Mouse (Mus musculus) hindbrain, embryonic 16.5 days (tissue): ENCODE measurements at regions not wholly inside any gene's neighbourhood (a gene's known extent, or its start where the extent isn't known, plus 50 kb on each side); places are given as distances from the start of the nearest gene placed in this dataset.

ENCODE experiments used
- ATAC-seq: fragments of 200-750 bp; cut with Nextera tagmentation; 2 replicates; pipeline ENCODE4 v1.8.0; 2017; ENCODE audit warnings: moderate TSS enrichment, moderate library complexity
- H3K27ac ChIP-seq: fragments of 300-500 bp; sonication (generic); 2 replicates; pipeline ENCODE4 v1.5.1; 2014; ENCODE audit warnings: low read depth, mild to moderate bottlenecking, control low read depth, low read length, moderate library complexity
- H3K27me3 ChIP-seq: fragments of 300-500 bp; sonication (generic); replicated peaks from 2 replicates; pipeline ENCODE4 v1.6.1; 2014; ENCODE audit warnings: low read length; ENCODE audit not compliant: control insufficient read depth, insufficient read depth
- H3K36me3 ChIP-seq: fragments of 300-500 bp; sonication (generic); 2 replicates; pipeline ENCODE4 v1.6.1; 2014; ENCODE audit warnings: mild to moderate bottlenecking, low read length, moderate library complexity, mixed read lengths; ENCODE audit not compliant: control insufficient read depth, insufficient read depth
- H3K4me1 ChIP-seq: fragments of 300-500 bp; sonication (generic); 2 replicates; pipeline ENCODE4 v1.6.1; 2014; ENCODE audit warnings: low read depth, low read length; ENCODE audit not compliant: control insufficient read depth, insufficient read depth
- H3K4me2 ChIP-seq: fragments of 300-500 bp; sonication (generic); 2 replicates; pipeline ENCODE4 v1.6.1; 2014; ENCODE audit warnings: mild to moderate bottlenecking, low read length, control low read depth, moderate library complexity
- H3K4me3 ChIP-seq: fragments of 300-500 bp; sonication (generic); 2 replicates; pipeline ENCODE4 v1.5.1; 2014; ENCODE audit warnings: mild to moderate bottlenecking, low read length, control low read depth, moderate library complexity
- H3K9ac ChIP-seq: fragments of 300-500 bp; sonication (generic); 2 replicates; pipeline ENCODE4 v1.6.1; 2014; ENCODE audit warnings: low read depth, mild to moderate bottlenecking, control low read depth, low read length, moderate library complexity
- H3K9me3 ChIP-seq: fragments of 300-500 bp; sonication (generic); 2 replicates; pipeline ENCODE4 v1.6.1; 2014; ENCODE audit warnings: mild to moderate bottlenecking, low read length, moderate library complexity; ENCODE audit not compliant: control insufficient read depth
- WGBS: fragments of 180-500 bp; shearing (Covaris S2); extraction: QIAGEN DNeasy Blood & Tissue Kit; methylation state at CpG from one replicate; pipeline ENCODE4 v1.1.7; 2014; 5-methylcytosine and 5-hydroxymethylcytosine counted together

GRCm38 (mm10) chr6:31731391-31731790 is 167.6 kb upstream of the Podxl start:
- H3K9me3 ChIP-seq = no peaks in the 10 kb centered on the region
- H3K27me3 ChIP-seq = no peaks in the 10 kb centered on the region
- H3K36me3 ChIP-seq = no peaks in the 10 kb centered on the region
- no peaks in the 10 kb centered on the region for H3K4me1 ChIP-seq
- H3K27ac ChIP-seq = no peak overlapping the region
- H3K9ac ChIP-seq = no peak overlapping the region
- H3K4me3 ChIP-seq = no peak overlapping the region
- H3K4me2 ChIP-seq = no peak overlapping the region
- WGBS = 82% methylated on average over 4 of the region's 4 CpGs
- ATAC-seq = no peak

GRCm38 (mm10) chr6:31719614-31720013 is 155.8 kb upstream of the Podxl start:
- WGBS = 27% methylated on average over 9 of the region's 9 CpGs
- Histone ChIP-seq H3K27me3 (no peaks in the 10 kb centered on the region), H3K27ac (no peak overlapping the region), H3K4me2 (no peak overlapping the region), H3K9ac (no peak overlapping the region), H3K4me1 (peaks cover 7% of the 10 kb centered on the region), H3K9me3 (no peaks in the 10 kb centered on the region), H3K36me3 (no peaks in the 10 kb centered on the region), H3K4me3 (no peak overlapping the region)
- ATAC-seq = no peak

GRCm38 (mm10) chr6:31718843-31719242 is 155.1 kb upstream of the Podxl start:
- Histone ChIP-seq H3K9me3 (no peaks in the 10 kb centered on the region), H3K27me3 (no peaks in the 10 kb centered on the region), H3K9ac (no peak overlapping the region), H3K4me3 (no peak overlapping the region), H3K27ac (0 out of 2 replicates have a peak overlapping the region, but pooled peaks have one; percentile 34), H3K4me1 (peaks cover 7% of the 10 kb centered on the region), H3K4me2 (no peak overlapping the region), H3K36me3 (no peaks in the 10 kb centered on the region)
- no peak for ATAC-seq
- 59% methylated on average over 4 of the region's 4 CpGs for WGBS

GRCm38 (mm10) chr6:31717531-31717930 is 153.8 kb upstream of the Podxl start:
- Histone ChIP-seq H3K27me3 (no peaks in the 10 kb centered on the region), H3K9ac (no peak overlapping the region), H3K4me2 (no peak overlapping the region), H3K4me1 (peaks cover 7% of the 10 kb centered on the region), H3K4me3 (no peak overlapping the region), H3K36me3 (no peaks in the 10 kb centered on the region), H3K9me3 (no peaks in the 10 kb centered on the region), H3K27ac (no peak overlapping the region)
- 21% methylated on average over 12 of the region's 12 CpGs for WGBS
- ATAC-seq = peak; percentile 78

GRCm38 (mm10) chr6:31707256-31707655 is 143.5 kb upstream of the Podxl start:
- Histone ChIP-seq H3K4me3 (no peak overlapping the region), H3K27ac (no peak overlapping the region)
- WGBS = 60% methylated on average over 3 of the region's 3 CpGs

GRCm38 (mm10) chr6:31704191-31704590 is 140.4 kb upstream of the Podxl start:
- Histone ChIP-seq H3K4me3 (no peak overlapping the region), H3K36me3 (no peaks in the 10 kb centered on the region), H3K9ac (no peak overlapping the region), H3K4me1 (no peaks in the 10 kb centered on the region), H3K27ac (no peak overlapping the region), H3K4me2 (no peak overlapping the region), H3K27me3 (no peaks in the 10 kb centered on the region), H3K9me3 (no peaks in the 10 kb centered on the region)
- ATAC-seq = no peak
- WGBS = 63% methylated on average over 6 of the region's 6 CpGs

More at GRCm38 (mm10) chr6:31707256-31707655, 143.5 kb upstream of the Podxl start:
- no peak for ATAC-seq
- Histone ChIP-seq H3K36me3 (no peaks in the 10 kb centered on the region), H3K9me3 (no peaks in the 10 kb centered on the region), H3K4me2 (no peak overlapping the region), H3K9ac (no peak overlapping the region), H3K4me1 (no peaks in the 10 kb centered on the region), H3K27me3 (no peaks in the 10 kb centered on the region)

- Histone ChIP-seq H3K36me3 (no peaks in the 10 kb centered on the region), H3K4me3 (no peak overlapping the region), H3K4me2 (no peak overlapping the region), H3K4me1 (no peaks in the 10 kb centered on the region), H3K9me3 (no peaks in the 10 kb centered on the region), H3K9ac (no peak overlapping the region), H3K27ac (no peak overlapping the region), H3K27me3 (no peaks in the 10 kb centered on the region)
- no peak for ATAC-seq
- 14% methylated on average over 7 of the region's 7 CpGs for WGBS
Observed at GRCm38 (mm10) chr6:31702931-31703330, 139.2 kb upstream of the Podxl start.

GRCm38 (mm10) chr6:31695885-31696284 is 132.1 kb upstream of the Podxl start:
- Histone ChIP-seq H3K27ac (no peak overlapping the region), H3K36me3 (no peaks in the 10 kb centered on the region), H3K9me3 (no peaks in the 10 kb centered on the region), H3K4me1 (no peaks in the 10 kb centered on the region), H3K4me3 (no peak overlapping the region), H3K4me2 (no peak overlapping the region), H3K9ac (no peak overlapping the region), H3K27me3 (no peaks in the 10 kb centered on the region)
- ATAC-seq = no peak
- WGBS = 66% methylated on average over 3 of the region's 3 CpGs

- no peak for ATAC-seq
- 86% methylated on average over 1 of the region's 1 CpGs for WGBS
- H3K4me2 ChIP-seq = no peak overlapping the region
- H3K4me1 ChIP-seq = no peaks in the 10 kb centered on the region
- no peaks in the 10 kb centered on the region for H3K36me3 ChIP-seq
- H3K9ac ChIP-seq = no peak overlapping the region
- H3K9me3 ChIP-seq = no peaks in the 10 kb centered on the region
- no peak overlapping the region for H3K27ac ChIP-seq
- H3K27me3 ChIP-seq = no peaks in the 10 kb centered on the region
- no peak overlapping the region for H3K4me3 ChIP-seq
Observed at GRCm38 (mm10) chr6:31693047-31693446, 129.3 kb upstream of the Podxl start.

GRCm38 (mm10) chr6:31692024-31692423 is 128.2 kb upstream of the Podxl start:
- no peaks in the 10 kb centered on the region for H3K9me3 ChIP-seq
- WGBS = 78% methylated on average over 6 of the region's 6 CpGs
- H3K4me2 ChIP-seq = no peak overlapping the region
- H3K27me3 ChIP-seq = no peaks in the 10 kb centered on the region
- no peak for ATAC-seq
- no peak overlapping the region for H3K4me3 ChIP-seq
- no peaks in the 10 kb centered on the region for H3K36me3 ChIP-seq
- H3K9ac ChIP-seq = no peak overlapping the region
- no peak overlapping the region for H3K27ac ChIP-seq
- no peaks in the 10 kb centered on the region for H3K4me1 ChIP-seq
